Mouse (Mus musculus) forebrain, embryonic 16.5 days (tissue): Measurements from ENCODE around the gene Slc29a3. TPM values are rescaled to one million over a fixed set of nuclear protein-coding genes. Genes with fewer than 3 reads are reported as not detected.

ENCODE experiments used
- ATAC-seq: fragments of 200-750 bp; cut with Nextera tagmentation; 2 replicates; pipeline ENCODE4 v1.8.0; 2017; ENCODE audit warnings: mild to moderate bottlenecking, moderate library complexity
- H3K27ac ChIP-seq: fragments of 300-500 bp; sonication (generic); 2 replicates; pipeline ENCODE4 v1.5.1; 2014; ENCODE audit warnings: low read length, control low read depth
- H3K27me3 ChIP-seq: fragments of 300-500 bp; sonication (generic); replicated peaks from 2 replicates; pipeline ENCODE4 v1.6.1; 2014; ENCODE audit warnings: low read length; ENCODE audit not compliant: control insufficient read depth, insufficient read depth
- H3K36me3 ChIP-seq: fragments of 300-500 bp; sonication (generic); 2 replicates; pipeline ENCODE4 v1.6.1; 2014; ENCODE audit not compliant: control insufficient read depth, insufficient read depth
- H3K4me1 ChIP-seq: fragments of 300-500 bp; sonication (generic); replicated peaks from 2 replicates; pipeline ENCODE4 v1.6.1; 2014; ENCODE audit warnings: low read length; ENCODE audit not compliant: control insufficient read depth, insufficient read depth
- H3K4me2 ChIP-seq: fragments of 300-500 bp; sonication (generic); 2 replicates; pipeline ENCODE4 v1.6.1; 2014; ENCODE audit warnings: mild to moderate bottlenecking, low read length, control low read depth
- H3K4me3 ChIP-seq: fragments of 300-500 bp; sonication (generic); replicated peaks from 2 replicates; pipeline ENCODE4 v1.5.1; 2014; ENCODE audit warnings: mild to moderate bottlenecking, low read length, control low read depth
- H3K9ac ChIP-seq: fragments of 300-500 bp; sonication (generic); replicated peaks from 2 replicates; pipeline ENCODE4 v1.6.1; 2014; ENCODE audit warnings: low read depth, low read length, control low read depth
- H3K9me3 ChIP-seq: fragments of 300-500 bp; sonication (generic); 2 replicates; pipeline ENCODE4 v1.6.1; 2016; ENCODE audit warnings: low read length; ENCODE audit not compliant: control insufficient read depth
- WGBS: fragments of 180-500 bp; shearing (Covaris S2); extraction: QIAGEN DNeasy Blood & Tissue Kit; methylation state at CpG from one replicate; pipeline ENCODE4 v1.1.7; 2014; 5-methylcytosine and 5-hydroxymethylcytosine counted together
- polyA plus RNA-seq: library from polyadenylated mRNA; unstranded; fragments of >200 nt; fragmentation: Nextera tagmentation; extraction: Ambion mirVana; gene quantifications from 2 replicates; pipeline ENCODE4 v1.2.1, GENCODE M21; 2015

Slc29a3 gene
- polyA plus RNA-seq, 1 experiment from 2014 or later = 13.0 TPM

DNA sequence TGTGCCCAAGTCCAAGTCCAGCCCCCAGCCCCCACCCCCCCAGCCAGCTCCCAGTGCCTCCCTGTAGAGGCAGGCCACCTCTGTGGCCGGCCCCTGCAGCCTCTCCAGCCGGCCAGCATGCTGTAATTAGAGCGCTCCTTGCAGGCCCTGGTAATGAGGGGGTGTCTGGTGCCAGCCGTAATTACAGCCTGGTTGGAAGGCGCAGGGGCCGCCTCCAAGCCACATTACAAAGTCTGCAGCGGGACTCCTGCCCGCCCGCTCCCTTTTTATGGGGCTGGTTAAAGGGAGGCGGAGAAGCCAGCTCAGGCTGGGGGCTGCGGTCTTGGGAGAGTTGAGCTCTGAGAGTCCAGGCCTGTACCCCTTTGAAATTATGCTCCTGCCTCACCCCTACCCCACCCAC, 41.8 kb upstream of the Slc29a3 start:
- no peak overlapping the region; the same call in 1 of the 2 replicates for H3K4me2 ChIP-seq
- no peaks in the 10 kb centered on the region for H3K9me3 ChIP-seq
- no peaks in the 10 kb centered on the region for H3K36me3 ChIP-seq
- H3K4me1 ChIP-seq = peaks cover 9% of the 10 kb centered on the region
- 3% methylated on average over 11 of the region's 11 CpGs for WGBS
- 0 out of 2 replicates have a peak overlapping the region, but pooled peaks have one; percentile 9 for H3K27ac ChIP-seq
- no peak overlapping the region for H3K4me3 ChIP-seq
- no peak overlapping the region for H3K9ac ChIP-seq
- H3K27me3 ChIP-seq = no peaks in the 10 kb centered on the region
- peak; percentile 92 for ATAC-seq

DNA sequence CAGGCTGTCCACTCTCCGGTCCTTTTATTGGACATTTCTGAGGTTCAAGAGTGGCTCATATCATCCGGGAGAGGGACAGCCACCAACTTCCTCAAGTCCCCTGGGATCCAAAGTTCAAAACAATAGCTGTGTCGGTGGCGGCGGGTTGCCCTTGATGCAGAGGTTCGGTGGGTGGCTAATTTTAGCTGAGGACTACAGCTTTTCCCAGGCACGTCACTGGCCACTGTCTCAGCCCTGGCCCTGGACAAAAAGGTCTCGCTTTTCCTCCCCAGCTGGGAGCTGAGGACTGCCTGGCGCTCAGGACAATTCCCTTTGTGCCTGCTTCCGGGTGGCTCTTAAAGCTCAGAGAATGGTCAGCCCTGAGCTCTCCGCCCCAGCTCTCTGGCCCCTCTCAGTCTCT, 40.2 kb upstream of the Slc29a3 start:
- Histone ChIP-seq H3K9me3 (no peaks in the 10 kb centered on the region), H3K9ac (no peak overlapping the region), H3K36me3 (no peaks in the 10 kb centered on the region), H3K27ac (no peak overlapping the region), H3K4me2 (no peak overlapping the region), H3K4me1 (peaks cover 9% of the 10 kb centered on the region), H3K4me3 (no peak overlapping the region), H3K27me3 (no peaks in the 10 kb centered on the region)
- ATAC-seq = no peak
- 20% methylated on average over 11 of the region's 11 CpGs for WGBS

DNA sequence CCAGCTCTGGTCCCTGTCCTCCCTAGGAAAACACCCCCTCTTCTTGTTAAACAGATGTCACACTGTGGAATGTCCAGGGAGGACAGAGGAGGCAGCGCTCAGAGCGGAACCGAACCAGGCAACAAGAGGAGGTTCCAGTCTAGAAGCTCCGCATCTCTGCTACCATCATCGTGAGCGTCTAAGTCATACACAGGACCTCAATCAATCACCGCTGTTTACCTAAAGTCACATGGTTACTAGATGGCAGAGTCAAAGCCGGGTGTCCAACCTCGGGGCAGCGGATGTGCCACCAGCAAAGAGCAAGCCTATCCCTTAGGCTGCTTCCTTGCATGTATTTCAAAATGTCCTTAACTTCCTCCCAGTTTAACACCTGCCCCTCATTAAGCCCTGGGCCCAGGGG, 39.8 kb upstream of the Slc29a3 start:
- no peak for ATAC-seq
- H3K27me3 ChIP-seq = no peaks in the 10 kb centered on the region
- H3K4me3 ChIP-seq = no peak overlapping the region
- H3K9me3 ChIP-seq = no peaks in the 10 kb centered on the region
- H3K36me3 ChIP-seq = no peaks in the 10 kb centered on the region
- no peak overlapping the region for H3K9ac ChIP-seq
- WGBS = 74% methylated on average over 10 of the region's 10 CpGs
- no peak overlapping the region for H3K27ac ChIP-seq
- H3K4me2 ChIP-seq = no peak overlapping the region
- peaks cover 10% of the 10 kb centered on the region for H3K4me1 ChIP-seq

DNA sequence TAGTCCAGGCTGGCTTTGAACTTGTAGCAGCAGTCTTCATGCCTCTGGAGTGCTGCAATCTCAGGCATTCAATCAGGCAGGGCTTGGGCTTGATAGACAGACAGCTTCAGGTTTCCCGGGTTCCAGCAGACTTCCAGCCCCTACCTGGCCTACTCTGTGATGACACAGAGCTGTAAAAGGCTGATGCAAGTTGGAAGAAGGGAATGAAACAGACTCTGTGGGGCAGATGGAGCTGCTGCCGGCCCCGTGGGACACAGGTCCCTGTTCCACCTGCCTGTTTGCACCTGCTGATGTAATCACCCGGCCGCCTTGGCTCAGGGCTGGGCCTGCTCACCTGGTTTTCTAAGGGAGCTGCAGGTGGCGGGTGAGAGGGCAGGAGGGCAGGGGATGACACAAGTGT, 38.3 kb upstream of the Slc29a3 start:
- Histone ChIP-seq H3K4me3 (no peak overlapping the region), H3K4me2 (no peak overlapping the region), H3K9ac (no peak overlapping the region), H3K36me3 (no peaks in the 10 kb centered on the region), H3K27ac (no peak overlapping the region), H3K27me3 (no peaks in the 10 kb centered on the region), H3K4me1 (peaks cover 10% of the 10 kb centered on the region), H3K9me3 (no peaks in the 10 kb centered on the region)
- no peak for ATAC-seq
- 89% methylated on average over 6 of the region's 6 CpGs for WGBS

DNA sequence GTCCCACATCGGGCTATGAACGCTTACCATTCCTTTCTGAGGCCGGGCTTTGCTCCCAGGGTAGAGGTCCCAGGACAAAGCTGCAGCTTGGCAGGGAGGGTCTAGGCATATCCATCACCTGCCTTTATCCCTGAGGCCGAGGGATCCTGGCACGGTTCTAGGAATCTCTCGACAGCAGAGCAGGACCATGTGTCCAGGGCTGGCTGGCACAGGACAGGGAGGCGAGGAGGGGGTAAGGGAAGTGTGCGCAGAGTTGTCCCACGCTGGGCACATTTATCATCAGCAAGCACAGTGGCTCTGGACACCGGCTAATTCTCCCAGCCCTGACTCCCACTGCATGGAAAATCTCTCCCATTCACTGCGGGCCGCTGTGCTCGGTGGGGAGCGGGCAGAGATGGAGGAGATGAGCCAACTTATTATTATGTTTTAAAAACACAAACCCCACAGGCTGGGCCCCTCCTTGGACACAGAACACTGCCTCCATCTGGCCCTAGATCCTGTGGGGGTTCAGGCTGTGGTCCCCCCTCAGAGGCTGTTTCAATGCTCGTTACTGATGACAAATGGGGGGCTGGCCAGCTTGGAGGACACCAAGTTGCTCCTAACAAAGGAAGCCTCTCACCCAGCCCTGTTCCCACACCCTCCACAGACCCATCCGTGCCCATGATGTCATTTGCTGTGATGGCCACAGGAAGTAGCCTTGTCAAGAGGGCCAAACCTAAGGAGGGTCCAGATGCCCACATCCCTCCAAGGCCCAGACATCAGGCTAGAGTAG, 34.9 kb upstream of the Slc29a3 start:
- no peak for ATAC-seq
- H3K9me3 ChIP-seq = no peaks in the 10 kb centered on the region
- WGBS = 59% methylated on average over 16 of the region's 16 CpGs
- no peak overlapping the region for H3K27ac ChIP-seq
- H3K4me3 ChIP-seq = no peak overlapping the region
- no peaks in the 10 kb centered on the region for H3K36me3 ChIP-seq
- H3K9ac ChIP-seq = no peak overlapping the region
- no peaks in the 10 kb centered on the region for H3K27me3 ChIP-seq
- no peak overlapping the region for H3K4me2 ChIP-seq
- 0 out of 2 replicates have a peak, but pooled peaks cover 2% of the 10 kb centered on the region for H3K4me1 ChIP-seq

DNA sequence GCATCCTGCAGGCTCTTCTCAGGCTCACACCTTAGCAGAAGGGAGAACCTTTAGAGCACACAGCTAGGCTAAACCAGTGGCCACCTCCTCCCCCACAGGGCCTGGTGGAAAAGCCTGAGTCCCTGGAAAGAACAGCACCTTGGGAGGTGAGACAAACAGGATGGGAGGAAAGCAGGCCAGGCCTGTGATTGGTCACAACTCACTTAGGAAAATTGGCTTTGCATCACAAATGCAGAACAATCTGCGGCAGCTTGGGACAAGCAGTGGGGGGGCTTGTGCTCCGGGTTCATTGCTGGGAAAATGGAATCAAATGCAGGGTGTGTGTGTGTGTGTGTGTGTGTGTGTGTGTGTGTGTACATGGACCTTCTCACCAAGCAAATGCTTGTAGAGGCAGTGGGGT, 31.0 kb upstream of the Slc29a3 start:
- ATAC-seq = no peak
- Histone ChIP-seq H3K9me3 (no peaks in the 10 kb centered on the region), H3K4me2 (no peak overlapping the region), H3K27me3 (no peaks in the 10 kb centered on the region), H3K9ac (no peak overlapping the region), H3K4me3 (no peak overlapping the region), H3K36me3 (no peaks in the 10 kb centered on the region), H3K4me1 (peaks cover 5% of the 10 kb centered on the region; the same call in 1 of the 2 replicates), H3K27ac (no peak overlapping the region)
- 6% methylated on average over 2 of the region's 2 CpGs for WGBS

DNA sequence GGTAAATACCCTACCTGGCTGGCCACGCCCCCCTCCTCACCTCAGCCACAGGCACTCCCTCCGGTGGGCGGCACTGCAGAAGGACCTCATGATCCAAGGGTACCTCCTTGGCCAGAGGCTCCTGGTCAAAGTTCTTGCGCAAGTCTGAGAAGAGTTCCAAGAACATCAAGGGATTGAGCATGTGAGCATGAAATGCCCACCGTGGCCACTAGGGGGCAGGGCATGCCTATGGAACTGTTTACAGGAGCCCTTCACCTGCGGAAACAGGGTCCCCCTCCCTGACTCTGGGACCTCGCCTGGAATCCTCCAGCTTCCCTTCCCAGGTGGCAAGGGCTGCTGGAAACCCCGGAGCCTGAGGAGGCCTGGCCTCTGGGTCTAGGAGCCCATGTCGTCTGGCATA, 27.0 kb upstream of the Slc29a3 start:
- WGBS = 15% methylated on average over 9 of the region's 9 CpGs
- Histone ChIP-seq H3K27ac (no peak overlapping the region), H3K36me3 (no peaks in the 10 kb centered on the region), H3K9me3 (no peaks in the 10 kb centered on the region), H3K27me3 (no peaks in the 10 kb centered on the region), H3K9ac (no peak overlapping the region), H3K4me2 (peak overlapping the region; percentile 40), H3K4me3 (no peak overlapping the region), H3K4me1 (peaks cover 3% of the 10 kb centered on the region; the same call in 1 of the 2 replicates)
- ATAC-seq = peak; percentile 60; the same call in 1 of the 2 replicates

DNA sequence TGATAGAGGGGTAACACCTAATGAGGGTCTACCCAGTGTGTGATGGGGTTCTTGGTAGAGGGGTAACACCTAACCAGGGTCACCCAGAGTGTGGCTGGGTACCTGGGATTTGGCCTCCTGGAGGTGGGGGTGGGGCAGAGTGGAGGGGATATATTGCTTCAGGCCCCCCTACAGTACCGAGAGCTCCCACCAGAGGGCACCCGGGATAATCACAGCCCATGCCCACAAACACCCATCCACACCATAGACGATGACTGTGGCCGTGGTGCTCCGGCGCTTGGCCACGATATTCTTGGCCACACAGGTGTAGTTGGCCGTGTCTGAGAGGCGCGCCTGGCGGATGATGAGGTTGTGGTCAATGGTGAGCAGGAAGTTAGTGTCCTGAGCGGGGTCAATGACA, 25.9 kb upstream of the Slc29a3 start:
- no peaks in the 10 kb centered on the region for H3K27me3 ChIP-seq
- no peak overlapping the region for H3K4me3 ChIP-seq
- H3K9ac ChIP-seq = no peak overlapping the region
- no peak overlapping the region for H3K4me2 ChIP-seq
- no peaks in the 10 kb centered on the region for H3K9me3 ChIP-seq
- no peaks in the 10 kb centered on the region for H3K36me3 ChIP-seq
- H3K27ac ChIP-seq = no peak overlapping the region
- WGBS = 67% methylated on average over 12 of the region's 12 CpGs
- H3K4me1 ChIP-seq = peaks cover 3% of the 10 kb centered on the region; the same call in 1 of the 2 replicates
- ATAC-seq = peak; percentile 49

DNA sequence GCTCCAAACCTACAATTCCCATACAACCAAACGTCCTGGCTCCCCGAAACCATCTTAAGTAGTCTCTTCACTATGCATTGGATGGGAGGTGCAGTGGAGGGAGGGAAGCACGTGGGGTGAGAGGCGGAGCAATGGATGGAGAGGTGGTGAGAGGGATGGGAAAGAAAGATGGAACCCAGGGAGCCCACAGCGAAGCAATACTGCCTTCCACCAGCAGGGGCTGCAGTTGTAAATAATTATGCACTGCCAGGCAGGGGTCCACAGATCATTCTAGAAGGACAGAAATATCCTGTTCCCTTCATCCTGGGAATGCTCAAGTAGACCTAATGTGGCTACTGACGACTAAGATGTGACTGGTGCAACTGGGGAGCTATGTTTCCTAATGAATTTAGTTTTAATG, 22.9 kb upstream of the Slc29a3 start:
- WGBS = 78% methylated on average over 6 of the region's 6 CpGs

More for the DNA sequence above, 22.9 kb upstream of the Slc29a3 start:
- Histone ChIP-seq H3K27me3 (no peaks in the 10 kb centered on the region), H3K4me1 (peaks cover 3% of the 10 kb centered on the region; the same call in 1 of the 2 replicates), H3K9me3 (no peaks in the 10 kb centered on the region), H3K27ac (no peak overlapping the region), H3K4me2 (no peak overlapping the region), H3K9ac (no peak overlapping the region), H3K36me3 (no peaks in the 10 kb centered on the region), H3K4me3 (no peak overlapping the region)
- no peak for ATAC-seq
